Mouse (Mus musculus) brain, embryonic 14.5 days (tissue): ENCODE measurements around the gene Akr1b7.

Source experiments
- CTCF ChIP-seq: fragments of 200-500 bp; IDR thresholded peaks from 2 replicates; pipeline ENCODE4 v1.5.1; 2012; ENCODE audit warnings: inconsistent platforms, mild to moderate bottlenecking, moderate library complexity, borderline replicate concordance; ENCODE audit not compliant: insufficient read depth, insufficient read length; ENCODE audit errors: extremely low read depth
- POLR2A ChIP-seq: fragments of 200-500 bp; IDR thresholded peaks from 2 replicates; pipeline ENCODE4 v1.6.1; 2012; ENCODE audit warnings: mild to moderate bottlenecking, inconsistent platforms, borderline replicate concordance; ENCODE audit not compliant: poor library complexity, insufficient read depth, insufficient read length, severe bottlenecking; ENCODE audit errors: extremely low read depth

GRCm38 (mm10) chr6:34443791-34444190 is 31.7 kb downstream of the Akr1b7 start:
- no peak for TF ChIP-seq POLR2A
- no peak for TF ChIP-seq CTCF
